Mouse (Mus musculus): ENCODE results near the gene Foxf2. TPM values are rescaled to one million over a fixed set of nuclear protein-coding genes. Genes with fewer than 3 reads are reported as not detected.

Foxf2 gene
- total RNA-seq, 1 experiment, result 0.80 TPM

GRCm38 (mm10) chr13:31618919-31619655 lies 6.5 kb upstream of the Foxf2 start:
- no peak for DNase-seq (ENCODE audit: low read depth, low spot score)
- Histone ChIP-seq H3K4me3 (ENCODE audit: insufficient read depth in 1 of 2, low read depth in 1 of 2, low read length in 2 of 2, poor library complexity in 1 of 2, severe bottlenecking in 1 of 2) (no peak overlapping the region), H3K9ac (ENCODE audit: insufficient read depth, low read depth, low read length, poor library complexity, severe bottlenecking) (no peak overlapping the region), H3K36me3 (ENCODE audit: control insufficient read depth, insufficient read depth, low read length, poor library complexity, severe bottlenecking) (no peaks in the 10 kb centered on the region), H3K4me1 (ENCODE audit: control insufficient read depth in 2 of 2, insufficient read depth in 2 of 2, low read length in 2 of 2, poor library complexity in 1 of 2) (no peaks in the 10 kb centered on the region; a peak in 1 of 4 replicates), H3K27ac (ENCODE audit: insufficient read depth, low read depth, low read length, poor library complexity, severe bottlenecking) (no peak overlapping the region), H3K9me3 (ENCODE audit: control insufficient read depth, insufficient read depth, low read depth, low read length) (no peaks in the 10 kb centered on the region)
- in situ Hi-C loops (cut with MboI; ENCODE audit: low sequenced_read_pairs in 2 of 2, unreplicated experiment in 2 of 2), result loop anchor here (10.0 to 25.0 kb wide), 3 partner anchors 532 to 1057 kb away; no protein-coding TSS in a partner anchor
- TF ChIP-seq ZC3H11A (IDR thresholded peaks at IDR 0.05; ENCODE audit: borderline replicate concordance, low read depth, low read length) (no peak), CHD2 (IDR thresholded peaks at IDR 0.05; ENCODE audit: low read depth, low read length) (no peak), HCFC1 (IDR thresholded peaks at IDR 0.05; ENCODE audit: borderline replicate concordance, insufficient read depth, low read length) (no peak), MAFK (IDR thresholded peaks at IDR 0.05; ENCODE audit: insufficient read depth, low read depth, low read length) (no peak), ZNF384 (IDR thresholded peaks at IDR 0.05; ENCODE audit: low read depth, low read length) (no peak)

- H3K27ac ChIP-seq (ENCODE audit: insufficient read depth, low read depth, low read length, poor library complexity, severe bottlenecking), result no peak overlapping the region
- no peaks in the 10 kb centered on the region for H3K9me3 ChIP-seq (ENCODE audit: control insufficient read depth, insufficient read depth, low read depth, low read length)
- H3K4me1 ChIP-seq (ENCODE audit: control insufficient read depth in 2 of 2, insufficient read depth in 2 of 2, low read length in 2 of 2, poor library complexity in 1 of 2), result peaks cover 0 to under 1% of the 10 kb centered on the region in 2 experiments; a peak in 1 of 4 replicates
- DNase-seq (ENCODE audit: low read depth, low spot score), result no peak
- H3K36me3 ChIP-seq (ENCODE audit: control insufficient read depth, insufficient read depth, low read length, poor library complexity, severe bottlenecking), result no peaks in the 10 kb centered on the region
- peak overlapping the region; percentile 18 to 23; a peak in 3 of 4 replicates for H3K4me3 ChIP-seq (ENCODE audit: insufficient read depth in 1 of 2, low read depth in 1 of 2, low read length in 2 of 2, poor library complexity in 1 of 2, severe bottlenecking in 1 of 2)
- TF ChIP-seq ZNF384 (IDR thresholded peaks at IDR 0.05; ENCODE audit: low read depth, low read length) (no peak), ZC3H11A (IDR thresholded peaks at IDR 0.05; ENCODE audit: borderline replicate concordance, low read depth, low read length) (no peak), CHD2 (IDR thresholded peaks at IDR 0.05; ENCODE audit: low read depth, low read length) (no peak), HCFC1 (IDR thresholded peaks at IDR 0.05; ENCODE audit: borderline replicate concordance, insufficient read depth, low read length) (no peak), MAFK (IDR thresholded peaks at IDR 0.05; ENCODE audit: insufficient read depth, low read depth, low read length) (no peak)
- in situ Hi-C loops (cut with MboI; ENCODE audit: low sequenced_read_pairs in 2 of 2, unreplicated experiment in 2 of 2), result loop anchor here (10.0 to 25.0 kb wide), 4 partner anchors 55 to 1058 kb away; no protein-coding TSS in a partner anchor
- H3K9ac ChIP-seq (ENCODE audit: insufficient read depth, low read depth, low read length, poor library complexity, severe bottlenecking), result no peak overlapping the region
Measured at GRCm38 (mm10) chr13:31619826-31620498, 5.7 kb upstream of the Foxf2 start.

DNA sequence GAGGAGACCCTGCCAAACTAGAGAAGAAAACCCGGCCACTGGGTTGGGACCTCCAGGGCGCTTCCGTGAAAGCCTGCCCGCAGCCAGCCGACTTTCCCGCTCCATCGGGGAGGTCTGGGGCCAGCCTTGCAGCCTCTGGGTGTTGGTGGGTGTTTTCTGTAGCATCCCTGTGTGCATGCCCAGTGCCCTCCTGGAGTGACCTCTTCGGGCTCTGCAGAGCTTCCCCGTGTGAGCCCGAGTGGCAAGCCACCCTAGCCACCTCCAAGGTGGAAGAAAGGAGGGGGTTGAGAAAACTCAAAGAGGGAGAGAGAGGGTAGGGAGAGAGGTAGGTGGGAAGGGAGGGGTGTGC lies 5.1 kb upstream of the Foxf2 start:
- Histone ChIP-seq H3K9ac (ENCODE audit: insufficient read depth, low read depth, low read length, poor library complexity, severe bottlenecking) (no peak overlapping the region), H3K4me1 (ENCODE audit: control insufficient read depth in 2 of 2, insufficient read depth in 2 of 2, low read length in 2 of 2, poor library complexity in 1 of 2) (peaks cover 0 to 3% of the 10 kb centered on the region in 2 experiments; a peak in 1 of 4 replicates), H3K9me3 (ENCODE audit: control insufficient read depth, insufficient read depth, low read depth, low read length) (no peaks in the 10 kb centered on the region), H3K27ac (ENCODE audit: insufficient read depth, low read depth, low read length, poor library complexity, severe bottlenecking) (no peak overlapping the region), H3K4me3 (ENCODE audit: insufficient read depth in 1 of 2, low read depth in 1 of 2, low read length in 2 of 2, poor library complexity in 1 of 2, severe bottlenecking in 1 of 2) (peak overlapping the region; percentile 18 to 23; a peak in 2 of 4 replicates), H3K36me3 (ENCODE audit: control insufficient read depth, insufficient read depth, low read length, poor library complexity, severe bottlenecking) (no peaks in the 10 kb centered on the region)
- no peak for TF ChIP-seq CHD2 (IDR thresholded peaks at IDR 0.05; ENCODE audit: low read depth, low read length)
- no peak for TF ChIP-seq HCFC1 (IDR thresholded peaks at IDR 0.05; ENCODE audit: borderline replicate concordance, insufficient read depth, low read length)
- no peak for TF ChIP-seq ZC3H11A (IDR thresholded peaks at IDR 0.05; ENCODE audit: borderline replicate concordance, low read depth, low read length)
- TF ChIP-seq MAFK (IDR thresholded peaks at IDR 0.05; ENCODE audit: insufficient read depth, low read depth, low read length), result no peak
- TF ChIP-seq ZNF384 (IDR thresholded peaks at IDR 0.05; ENCODE audit: low read depth, low read length), result no peak
- DNase-seq (ENCODE audit: low read depth, low spot score), result no peak
- in situ Hi-C loops (cut with MboI; ENCODE audit: low sequenced_read_pairs in 2 of 2, unreplicated experiment in 2 of 2), result loop anchor here (10.0 to 25.0 kb wide), 3 partner anchors 56 to 1058 kb away; no protein-coding TSS in a partner anchor

GRCm38 (mm10) chr13:31620937-31621336 lies 4.7 kb upstream of the Foxf2 start:
- Histone ChIP-seq H3K9me3 (ENCODE audit: control insufficient read depth, insufficient read depth, low read depth, low read length) (no peaks in the 10 kb centered on the region), H3K4me3 (ENCODE audit: insufficient read depth in 1 of 2, low read depth in 1 of 2, low read length in 2 of 2, poor library complexity in 1 of 2, severe bottlenecking in 1 of 2) (no peak overlapping the region), H3K9ac (ENCODE audit: insufficient read depth, low read depth, low read length, poor library complexity, severe bottlenecking) (no peak overlapping the region), H3K36me3 (ENCODE audit: control insufficient read depth, insufficient read depth, low read length, poor library complexity, severe bottlenecking) (no peaks in the 10 kb centered on the region), H3K4me1 (ENCODE audit: control insufficient read depth in 2 of 2, insufficient read depth in 2 of 2, low read length in 2 of 2, poor library complexity in 1 of 2) (peaks cover 0 to 3% of the 10 kb centered on the region in 2 experiments; a peak in 1 of 4 replicates), H3K27ac (ENCODE audit: insufficient read depth, low read depth, low read length, poor library complexity, severe bottlenecking) (no peak overlapping the region)
- in situ Hi-C loops (cut with MboI; ENCODE audit: low sequenced_read_pairs in 2 of 2, unreplicated experiment in 2 of 2), result loop anchor here (10.0 to 25.0 kb wide), 3 partner anchors 56 to 1059 kb away; no protein-coding TSS in a partner anchor
- TF ChIP-seq CHD2 (IDR thresholded peaks at IDR 0.05; ENCODE audit: low read depth, low read length) (no peak), ZC3H11A (IDR thresholded peaks at IDR 0.05; ENCODE audit: borderline replicate concordance, low read depth, low read length) (no peak), MAFK (IDR thresholded peaks at IDR 0.05; ENCODE audit: insufficient read depth, low read depth, low read length) (no peak), ZNF384 (IDR thresholded peaks at IDR 0.05; ENCODE audit: low read depth, low read length) (no peak), HCFC1 (IDR thresholded peaks at IDR 0.05; ENCODE audit: borderline replicate concordance, insufficient read depth, low read length) (no peak)
- DNase-seq (ENCODE audit: low read depth, low spot score), result no peak
